Mouse (Mus musculus) MEL-GATA-1-ER (cell line): ENCODE data around the gene Gm11172.
"Not testable (repeated sequence)": the region's sequence is repeated elsewhere in the genome, so short reads cannot be mapped to it uniquely, and the experiment has no call there.

Experiments
- DNase-seq: peaks from one replicate; pipeline ENCODE4 v3.0.0-alpha.2; 2012; ENCODE audit warnings: low read depth; ENCODE audit errors: extremely low read depth

The Gm11172 gene

DNA sequence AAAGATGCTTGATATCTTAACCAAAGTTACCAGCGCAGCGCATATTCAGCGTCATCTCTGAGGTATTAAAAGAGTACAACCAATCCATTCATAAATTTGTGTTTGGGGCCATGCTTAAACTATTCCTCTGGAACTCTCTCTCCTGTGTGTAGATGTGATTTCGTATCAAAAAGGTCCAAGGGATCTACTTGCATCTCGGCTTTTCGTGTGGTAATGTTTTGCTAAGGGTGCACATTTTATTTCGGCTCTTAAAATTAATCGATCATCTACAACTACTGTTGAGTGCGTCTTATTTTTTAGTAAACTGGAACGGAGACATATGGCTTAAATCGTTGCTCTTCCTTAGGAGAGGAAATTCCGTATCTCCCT is 21.8 kb downstream of the Gm11172 start:
- DNase-seq = peak; percentile 21

DNA sequence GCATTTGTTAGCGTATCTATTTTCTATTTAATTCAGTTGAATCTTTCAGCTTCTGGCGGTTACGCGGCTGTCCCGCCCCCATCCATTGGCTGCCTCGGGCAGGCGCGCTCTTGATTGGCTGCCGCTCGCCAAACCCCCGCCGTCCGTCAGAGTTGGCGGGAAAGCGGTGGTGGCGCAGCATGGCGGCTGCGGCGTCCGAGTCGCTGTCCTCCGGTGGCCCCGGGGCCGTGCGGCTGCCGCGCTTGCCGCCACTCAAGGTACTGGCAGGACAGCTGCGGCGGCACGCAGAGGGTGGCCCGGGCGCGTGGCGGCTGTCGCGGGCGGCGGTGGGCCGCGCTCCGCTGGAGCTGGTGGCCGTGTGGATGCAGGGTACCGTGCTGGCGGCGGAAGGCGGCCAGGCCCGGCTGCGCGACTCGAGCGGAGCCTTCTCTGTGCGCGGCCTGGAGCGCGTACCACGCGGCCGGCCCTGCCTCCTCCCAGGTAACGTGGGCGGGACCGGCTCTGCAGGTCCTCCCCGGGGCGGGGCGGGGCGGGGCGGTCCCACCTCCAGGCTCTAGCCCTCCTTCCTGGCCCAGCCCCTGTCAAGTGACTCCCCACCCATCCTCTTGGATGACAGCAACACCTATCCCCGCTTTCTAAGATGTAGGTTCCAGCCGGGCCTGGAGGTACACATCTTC is 22.3 kb downstream of the Gm11172 start, which contains the start of gene Rmi2:
Rmi2 (plus strand) TSS at position 149 of the 677 bp plus-strand sequence.
- DNase-seq = peak; percentile 54

DNA sequence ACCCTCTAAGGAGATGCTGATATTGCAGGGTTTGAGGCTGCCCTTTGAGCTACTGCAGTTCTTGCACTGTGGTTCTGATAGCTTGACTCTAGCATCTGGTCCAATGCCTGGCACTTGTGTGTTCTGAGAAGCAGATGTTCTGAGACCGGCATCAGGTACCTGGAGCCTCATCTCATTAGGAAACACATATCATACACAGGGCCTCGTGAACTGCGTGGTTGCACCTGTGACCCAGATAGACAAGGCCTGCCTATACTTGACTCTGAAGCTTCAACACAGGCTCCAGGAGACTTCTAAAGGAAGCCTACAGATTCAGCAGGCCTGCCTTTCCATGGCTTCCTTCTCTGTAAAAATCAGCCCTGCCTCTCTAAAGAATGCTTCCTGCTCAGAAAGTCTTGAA is 23.7 kb downstream of the Gm11172 start:
- no peak for DNase-seq

- DNase-seq = no peak
Measured at GRCm38 (mm10) chr16:10837250-10837649, 24.5 kb downstream of the Gm11172 start.

- DNase-seq = no peak
Measured at GRCm38 (mm10) chr16:10837903-10838302, 25.2 kb downstream of the Gm11172 start.

DNA sequence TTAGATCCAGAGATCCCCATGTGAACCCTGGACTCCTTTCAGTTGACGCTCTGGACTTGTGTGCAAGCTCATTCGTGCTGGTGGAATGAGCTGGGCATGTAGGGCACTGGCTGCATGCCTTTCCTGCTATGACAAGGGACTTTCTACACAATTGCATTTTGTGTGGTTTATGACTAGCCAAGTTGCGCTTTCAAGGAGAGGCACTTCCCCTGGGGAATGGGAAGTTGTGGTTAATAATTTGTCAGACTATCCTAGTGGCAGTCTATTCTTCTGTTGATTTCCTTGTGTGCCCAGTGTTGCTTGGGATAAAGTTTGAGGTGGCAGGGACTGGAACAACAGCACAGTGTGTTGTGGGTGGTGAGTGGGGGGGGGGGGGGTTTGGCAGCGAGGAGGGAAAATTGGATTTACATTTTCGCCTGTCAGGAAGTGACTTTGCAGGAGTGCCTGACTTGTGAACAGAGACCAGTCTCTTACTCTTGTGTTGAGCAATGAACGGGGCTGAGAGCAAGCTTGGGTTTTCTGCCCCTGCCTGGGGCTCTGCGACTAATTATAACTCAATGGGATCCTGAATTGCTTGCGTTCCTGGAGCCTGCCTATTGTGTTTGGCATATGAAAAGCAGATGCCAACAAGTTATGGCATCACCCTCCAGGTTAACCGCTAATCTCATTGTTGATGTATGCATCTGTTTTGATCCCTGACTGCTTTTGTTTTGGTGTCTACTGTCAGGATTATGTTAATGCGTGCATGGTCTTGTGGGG is 26.0 kb downstream of the Gm11172 start:
- DNase-seq = peak; percentile 26

DNA sequence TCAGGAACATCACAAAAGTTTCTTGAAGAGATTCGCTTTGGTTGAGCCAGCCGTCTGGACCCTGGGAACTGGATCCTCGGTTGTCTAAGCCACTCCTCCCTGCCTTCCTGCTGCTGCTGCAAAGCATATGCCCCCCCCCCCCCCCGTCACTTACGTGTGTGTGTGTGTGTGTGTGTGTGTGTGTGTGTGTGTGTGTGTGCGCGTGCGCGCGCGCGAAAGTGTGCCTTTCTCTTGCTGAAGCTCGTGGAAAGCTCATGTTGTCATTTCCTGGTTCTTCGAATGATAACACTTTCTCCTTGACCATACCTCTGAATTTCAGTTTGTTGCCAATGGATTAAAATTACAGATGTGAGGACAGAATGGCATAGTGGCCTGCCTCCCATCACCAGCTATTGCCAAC is 27.3 kb downstream of the Gm11172 start:
- DNase-seq = no peak

GRCm38 (mm10) chr16:10842282-10842855 is 29.7 kb downstream of the Gm11172 start:
- no peak for DNase-seq

- DNase-seq = peak; percentile 79
Measured at GRCm38 (mm10) chr16:10843486-10844318, 31.0 kb downstream of the Gm11172 start.

- DNase-seq = no peak
Measured at GRCm38 (mm10) chr16:10844319-10844670, 31.6 kb downstream of the Gm11172 start.

DNA sequence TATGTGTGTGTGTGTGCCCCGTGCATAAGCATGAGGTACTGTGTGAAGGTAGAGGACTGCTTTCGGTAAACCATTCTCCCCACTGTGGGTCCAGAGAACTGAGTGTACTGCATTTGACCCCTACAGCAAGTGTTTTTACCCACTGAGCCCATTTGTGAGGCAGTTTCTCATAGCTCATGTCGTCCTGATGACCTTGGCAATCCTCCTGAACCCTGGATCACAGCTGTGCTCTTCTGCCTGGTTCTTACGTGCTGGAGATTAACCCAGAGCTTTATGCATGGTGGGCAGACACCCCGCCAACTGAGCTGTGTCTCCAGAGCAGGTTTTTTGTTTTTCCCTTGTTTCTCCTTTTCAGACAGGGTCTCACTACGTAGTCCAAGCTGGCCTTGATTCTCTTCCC is 33.2 kb downstream of the Gm11172 start:
- DNase-seq = no peak

DNA sequence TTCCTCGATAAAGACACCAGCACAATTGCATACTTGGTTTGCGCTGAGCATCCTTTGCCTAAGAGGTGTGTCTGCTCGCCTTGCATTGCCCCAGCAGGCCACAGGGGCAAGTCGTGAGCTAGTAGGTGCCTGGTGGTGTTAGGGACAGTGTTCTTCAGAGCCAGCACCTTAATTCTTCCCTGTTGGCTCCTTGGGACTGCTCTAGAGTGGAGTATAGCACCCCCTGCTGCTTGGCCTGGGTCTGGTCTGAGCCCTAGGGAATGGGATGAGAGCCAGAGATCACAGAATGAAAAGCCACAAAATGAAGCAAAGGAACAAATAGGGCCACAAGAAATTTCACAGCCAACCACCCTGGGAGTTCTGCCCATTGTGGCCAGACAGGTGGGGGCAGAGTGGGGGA is 33.8 kb downstream of the Gm11172 start:
- peak; percentile 11 for DNase-seq

DNA sequence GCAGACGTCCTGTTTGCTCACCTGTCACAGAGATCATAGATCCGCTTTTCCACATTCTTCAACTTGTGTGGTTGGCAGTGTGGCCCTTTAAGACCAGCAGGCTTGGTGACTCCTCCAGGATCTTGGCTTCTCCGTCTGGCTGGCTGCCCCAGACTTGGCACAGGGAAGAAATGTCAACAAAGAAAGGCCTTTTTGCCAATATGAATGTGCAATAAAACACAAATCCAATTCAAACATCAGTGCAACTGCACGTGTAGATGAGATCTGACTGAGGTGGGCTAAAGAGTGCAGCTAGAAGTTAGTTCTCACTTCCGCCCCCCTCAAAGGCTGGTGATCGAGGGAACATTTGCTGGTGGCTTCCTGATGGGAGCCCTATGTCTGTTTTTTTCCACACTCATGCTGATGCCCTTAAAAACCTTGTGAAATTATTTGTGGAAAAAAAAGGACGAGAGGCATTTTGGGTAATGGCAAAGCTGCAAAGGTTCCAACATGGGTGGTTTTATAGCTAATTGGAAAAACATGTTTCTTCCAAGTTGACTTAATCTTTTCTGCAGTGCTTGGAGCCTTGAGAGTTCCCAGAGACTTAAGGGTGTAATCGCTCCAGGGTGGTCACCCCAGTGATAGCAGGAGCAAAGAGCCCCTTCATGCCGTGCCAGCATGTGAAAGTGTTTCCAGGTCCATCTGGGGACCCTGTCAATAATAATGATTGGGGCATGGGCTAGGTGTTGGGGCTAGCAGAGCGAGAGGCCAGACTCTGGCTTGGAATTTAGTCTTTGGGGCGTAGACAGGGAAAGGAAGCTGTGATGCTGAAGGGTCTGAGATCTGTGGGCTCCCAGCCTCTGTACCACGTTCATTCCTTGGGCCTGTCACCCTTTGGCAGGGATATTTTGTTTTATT is 37.5 kb downstream of the Gm11172 start:
- DNase-seq = no peak

GRCm38 (mm10) chr16:10850905-10851304 is 38.2 kb downstream of the Gm11172 start:
- DNase-seq = no peak

GRCm38 (mm10) chr16:10852216-10852615 is 39.5 kb downstream of the Gm11172 start:
- not testable (repeated sequence) for DNase-seq

GRCm38 (mm10) chr16:10859726-10860245 is 47.1 kb downstream of the Gm11172 start:
- no peak for DNase-seq

DNA sequence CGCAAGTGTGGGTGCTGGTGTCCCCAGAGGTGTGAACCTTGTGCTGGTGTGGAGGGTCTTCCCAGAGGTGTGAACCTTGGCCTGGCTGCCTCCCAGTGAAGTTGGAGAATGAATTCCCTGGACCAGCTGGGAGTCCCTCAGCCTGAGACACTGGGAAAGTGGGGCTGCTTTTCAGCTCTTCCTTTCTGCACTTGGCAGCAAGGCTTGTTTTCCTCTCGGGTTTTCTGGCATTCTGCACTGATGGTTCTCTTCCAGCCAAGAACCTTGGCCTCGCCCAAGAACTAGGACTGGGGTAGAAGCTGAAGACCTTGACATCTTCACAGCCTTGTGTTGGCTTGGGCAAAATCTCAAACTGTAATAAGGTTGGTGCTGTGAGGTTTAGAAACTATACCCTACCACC is 48.7 kb downstream of the Gm11172 start:
- no peak for DNase-seq
